Mouse (Mus musculus) neutrophil, adult 5-6 weeks (primary cell): ENCODE measurements around the gene Ccl5. TPM values are rescaled to one million over a fixed set of nuclear protein-coding genes. Genes with fewer than 3 reads are reported as not detected.

Experiments
- ATAC-seq: fragments of 151-379, 151-347 bp; 2 replicates; pipeline ENCODE4 v1.8.0; 2017; ENCODE audit warnings: mild to moderate bottlenecking, moderate TSS enrichment; ENCODE audit not compliant: insufficient number of reproducible peaks, poor library complexity, low FRiP score, severe bottlenecking; ENCODE audit errors: extremely low read depth
- total RNA-seq: library from RNA; stranded (forward); fragments of 200-1000 nt; gene quantifications from 2 replicates; pipeline ENCODE4 v1.2.3, GENCODE M21; 2017

Gene Ccl5
- total RNA-seq, 1 experiment from 2014 or later: 15.2 TPM

GRCm38 (mm10) chr11:83544214-83544613, 13.9 kb upstream of the Ccl5 start:
- ATAC-seq: peak; percentile 28; the same call in 1 of the 2 replicates

GRCm38 (mm10) chr11:83541415-83541814, 11.1 kb upstream of the Ccl5 start:
- ATAC-seq: no peak

GRCm38 (mm10) chr11:83540931-83541330, 10.6 kb upstream of the Ccl5 start:
- ATAC-seq: no peak

- ATAC-seq: no peak
Observed at GRCm38 (mm10) chr11:83538705-83539314, 8.5 kb upstream of the Ccl5 start.

- no peak for ATAC-seq
Observed at GRCm38 (mm10) chr11:83536831-83537230, 6.5 kb upstream of the Ccl5 start.

- ATAC-seq: peak; percentile 30; the same call in 1 of the 2 replicates
Observed at GRCm38 (mm10) chr11:83534609-83535423, 4.5 kb upstream of the Ccl5 start.

- no peak for ATAC-seq
Observed at GRCm38 (mm10) chr11:83534143-83534542, 3.8 kb upstream of the Ccl5 start.

- no peak for ATAC-seq
Observed at GRCm38 (mm10) chr11:83533192-83533591, 2.9 kb upstream of the Ccl5 start.

- ATAC-seq: no peak
Observed at GRCm38 (mm10) chr11:83529024-83529423, 1.3 kb downstream of the Ccl5 start.

- no peak for ATAC-seq
Observed at GRCm38 (mm10) chr11:83522075-83522474, 8.2 kb downstream of the Ccl5 start, which contains the start of gene Heatr9. Heatr9 (minus strand) TSS chr11:83522175.

- no peak for ATAC-seq
Observed at GRCm38 (mm10) chr11:83518371-83518770, 11.9 kb downstream of the Ccl5 start.

GRCm38 (mm10) chr11:83517153-83517552, 13.2 kb downstream of the Ccl5 start:
- ATAC-seq: no peak

GRCm38 (mm10) chr11:83509521-83509920, 20.8 kb downstream of the Ccl5 start:
- ATAC-seq: no peak

GRCm38 (mm10) chr11:83504308-83504707, 26.0 kb downstream of the Ccl5 start:
- no peak for ATAC-seq

GRCm38 (mm10) chr11:83495571-83495970, 34.7 kb downstream of the Ccl5 start:
- ATAC-seq: no peak

GRCm38 (mm10) chr11:83491488-83491887, 38.8 kb downstream of the Ccl5 start:
- ATAC-seq: no peak

Other genes starting within 250 kb of the Ccl5 start
- gene Slfn14, start 243.8 kb downstream of the Ccl5 start, total RNA-seq: 0.37 and 0.93 TPM in 2 replicates
- 71.2 and 77.4 TPM in 2 replicates for gene Ap2b1, start 231.5 kb downstream of the Ccl5 start, total RNA-seq
- gene Pex12, start 227.9 kb downstream of the Ccl5 start, total RNA-seq: 6.5 and 7.6 TPM in 2 replicates
- gene Rasl10b, start 121.4 kb downstream of the Ccl5 start, total RNA-seq: 0.37 and 1.0 TPM in 2 replicates
- gene Gas2l2, start 101.1 kb downstream of the Ccl5 start, total RNA-seq: not detected in 2 replicates
- gene 1700020L24Rik, start 92.8 kb downstream of the Ccl5 start, total RNA-seq: 0.93 and 2.6 TPM in 2 replicates
- gene Mmp28, start 67.4 kb downstream of the Ccl5 start, total RNA-seq: 0.25 TPM in 1 of 2 replicates, not detected in the other
- gene Taf15, start 57.4 kb downstream of the Ccl5 start, total RNA-seq: 59.3 and 61.3 TPM in 2 replicates
- not detected in 2 replicates for gene Heatr9, start 8.3 kb downstream of the Ccl5 start, total RNA-seq
- 30.6 and 52.2 TPM in 2 replicates for gene Ccl9, start 48.1 kb upstream of the Ccl5 start, total RNA-seq
- 1,141 and 1,189 TPM in 2 replicates for gene Ccl6, start 62.6 kb upstream of the Ccl5 start, total RNA-seq
- 1.4 TPM in 1 of 2 replicates, not detected in the other for gene Rpl9-ps1, start 115.1 kb upstream of the Ccl5 start, total RNA-seq
- 25.6 and 29.2 TPM in 2 replicates for gene Ccl3, start 118.8 kb upstream of the Ccl5 start, total RNA-seq
- 15.6 and 16.2 TPM in 2 replicates for gene Ccl4, start 132.1 kb upstream of the Ccl5 start, total RNA-seq
- 160 TPM in 2 replicates for gene Wfdc17, start 173.5 kb upstream of the Ccl5 start, total RNA-seq
- 1.5 and 2.5 TPM in 2 replicates for gene Wfdc18, start 178.5 kb upstream of the Ccl5 start, total RNA-seq
- 177 and 234 TPM in 2 replicates for gene Wfdc21, start 216.4 kb upstream of the Ccl5 start, total RNA-seq
- gene Heatr6, start 223.2 kb upstream of the Ccl5 start, total RNA-seq: 39.9 and 41.6 TPM in 2 replicates